Mouse (Mus musculus): ENCODE results near the gene Lamb2.

The Lamb2 gene

GRCm38 (mm10) chr9:108491286-108491580 is 11.7 kb downstream of the Lamb2 start:
- 3% methylated on average over 12 of the region's 12 CpGs for WGBS

DNA sequence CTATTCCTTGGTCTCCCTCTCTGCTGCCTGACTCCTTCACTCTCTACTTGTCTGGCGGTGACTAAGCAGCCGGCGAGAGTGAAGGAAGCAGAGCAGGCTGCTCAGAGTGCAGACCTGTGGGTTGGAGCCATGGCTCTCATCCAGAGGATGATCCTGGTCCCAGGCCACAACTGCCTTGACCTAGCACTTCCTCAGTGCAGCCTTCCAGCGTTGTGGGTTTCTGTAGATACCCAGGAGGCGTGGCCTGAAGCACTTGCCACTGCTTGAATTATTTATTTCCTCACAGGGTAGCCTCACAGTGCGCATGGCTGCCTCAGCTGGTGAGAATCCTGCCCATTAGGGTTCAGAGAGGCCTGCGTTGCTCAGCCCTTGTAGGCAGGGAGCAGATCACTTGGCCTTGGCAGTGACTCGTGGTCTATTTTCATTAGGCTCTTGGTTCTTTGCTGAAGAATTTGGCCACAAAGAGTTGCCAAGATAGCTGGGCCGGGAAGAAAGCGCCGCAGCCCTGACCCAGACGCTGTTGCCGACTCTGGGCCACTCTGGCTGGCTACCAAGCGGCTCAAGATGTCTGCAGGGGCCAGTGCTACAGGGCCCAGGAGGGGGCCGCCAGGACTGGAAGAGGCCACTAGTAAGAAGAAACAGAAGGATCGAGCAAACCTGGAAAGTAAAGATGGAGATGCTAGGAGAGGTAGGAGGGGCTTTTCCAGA is 12.7 kb downstream of the Lamb2 start:
- 64% methylated on average over 16 of the region's 16 CpGs for WGBS

GRCm38 (mm10) chr9:108493246-108493645 is 13.7 kb downstream of the Lamb2 start:
- WGBS: 90% methylated on average over 8 of the region's 8 CpGs

DNA sequence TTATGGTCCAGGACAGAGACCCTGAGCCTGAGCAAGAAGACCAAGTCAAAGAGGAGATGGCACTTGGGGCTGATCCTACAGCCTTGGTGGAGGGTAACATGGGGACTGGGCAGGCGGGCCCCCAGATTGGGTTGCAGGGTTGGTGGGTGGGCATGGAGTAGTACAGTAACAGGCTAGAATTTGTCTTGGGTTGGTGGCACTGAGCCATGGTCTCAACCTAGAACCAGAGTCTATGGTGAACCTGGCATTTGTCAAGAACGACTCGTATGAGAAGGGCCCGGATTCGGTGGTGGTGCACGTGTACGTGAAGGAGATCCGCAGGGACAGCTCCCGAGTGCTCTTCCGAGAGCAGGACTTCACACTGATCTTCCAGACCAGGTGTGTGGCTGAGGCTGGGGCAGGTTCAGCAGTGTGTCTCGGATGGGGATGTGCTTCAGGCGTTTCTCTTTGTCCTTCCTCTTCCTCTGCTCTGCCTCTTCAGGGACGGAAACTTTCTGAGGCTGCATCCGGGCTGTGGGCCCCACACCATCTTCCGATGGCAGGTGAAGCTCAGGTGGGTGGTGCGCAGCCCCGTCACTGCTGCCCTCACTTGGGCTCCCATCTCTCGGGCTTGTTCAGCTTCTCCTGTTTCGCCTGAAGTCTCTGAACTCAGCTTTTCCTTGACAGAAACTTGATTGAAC is 14.8 kb downstream of the Lamb2 start:
- 94% methylated on average over 19 of the region's 19 CpGs for WGBS

DNA sequence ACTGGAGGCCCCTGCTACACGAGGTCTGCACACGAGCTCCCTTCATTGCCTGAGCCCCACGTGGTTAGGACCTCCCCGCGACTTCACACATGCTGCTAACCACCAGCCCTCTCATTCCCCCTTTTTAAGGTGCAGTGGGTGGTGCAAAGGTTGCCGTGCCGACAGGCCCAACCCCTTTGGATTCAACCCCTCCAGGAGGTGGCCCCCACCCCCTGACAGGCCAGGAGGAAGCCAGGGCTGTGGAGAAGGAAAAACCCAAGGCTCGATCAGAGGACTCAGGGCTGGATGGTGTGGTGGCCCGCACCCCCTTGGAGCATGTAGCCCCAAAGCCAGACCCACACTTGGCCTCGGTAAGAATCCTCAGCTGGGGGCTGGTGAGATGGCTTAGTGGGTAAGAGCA is 15.4 kb downstream of the Lamb2 start:
- 78% methylated on average over 10 of the region's 10 CpGs for WGBS

GRCm38 (mm10) chr9:108499231-108499630 is 19.7 kb downstream of the Lamb2 start:
- WGBS: 94% methylated on average over 7 of the region's 7 CpGs

- 95% methylated on average over 15 of the region's 15 CpGs for WGBS
Measured at GRCm38 (mm10) chr9:108499943-108500342, 20.4 kb downstream of the Lamb2 start.

- WGBS: 91% methylated on average over 7 of the region's 7 CpGs
Measured at GRCm38 (mm10) chr9:108506901-108507300, 27.4 kb downstream of the Lamb2 start.

DNA sequence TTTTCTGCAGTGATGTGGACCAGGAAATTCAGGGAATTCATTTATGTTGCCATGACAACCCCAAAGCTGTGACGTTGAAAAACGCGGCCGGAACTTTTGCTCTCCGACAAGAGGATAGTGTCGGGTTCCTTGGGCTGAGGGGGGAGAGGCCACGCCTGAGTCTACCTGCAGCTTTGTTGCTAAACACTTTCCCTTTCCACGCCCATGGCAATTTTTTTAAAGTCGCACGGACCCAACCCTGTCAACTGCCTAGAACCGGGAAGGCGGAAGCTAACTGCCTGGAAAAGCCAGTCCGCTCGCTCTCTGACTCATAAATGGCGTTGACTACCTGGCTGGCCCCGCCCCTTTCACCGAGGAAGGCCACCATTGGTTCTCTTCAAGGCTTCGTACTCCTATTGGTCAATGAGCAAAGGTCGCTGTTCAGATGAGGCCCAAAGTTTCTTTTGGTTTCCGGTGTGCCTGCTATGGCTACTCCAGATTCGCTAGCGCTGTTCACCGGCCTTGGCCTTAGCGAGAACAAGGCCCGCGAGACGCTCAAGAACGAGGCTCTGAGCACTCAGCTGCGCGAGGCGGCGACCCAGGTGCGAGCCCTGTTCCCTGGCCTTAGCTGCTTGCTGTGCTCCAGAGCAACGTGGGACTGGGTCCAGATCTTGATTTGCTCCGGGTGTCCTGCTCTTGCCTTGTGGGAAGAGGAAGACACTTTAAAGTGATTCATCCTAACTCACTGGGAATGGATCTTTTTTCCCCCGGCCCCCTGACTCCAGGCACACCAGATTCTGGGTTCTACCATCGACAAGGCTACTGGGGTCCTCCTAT is 28.3 kb downstream of the Lamb2 start, which contains the start of gene Qars:
Gene Qars (plus strand): TSS at position 88 of the 816 bp plus-strand sequence.
- under 1% methylated on average over 37 of the region's 37 CpGs for WGBS

DNA sequence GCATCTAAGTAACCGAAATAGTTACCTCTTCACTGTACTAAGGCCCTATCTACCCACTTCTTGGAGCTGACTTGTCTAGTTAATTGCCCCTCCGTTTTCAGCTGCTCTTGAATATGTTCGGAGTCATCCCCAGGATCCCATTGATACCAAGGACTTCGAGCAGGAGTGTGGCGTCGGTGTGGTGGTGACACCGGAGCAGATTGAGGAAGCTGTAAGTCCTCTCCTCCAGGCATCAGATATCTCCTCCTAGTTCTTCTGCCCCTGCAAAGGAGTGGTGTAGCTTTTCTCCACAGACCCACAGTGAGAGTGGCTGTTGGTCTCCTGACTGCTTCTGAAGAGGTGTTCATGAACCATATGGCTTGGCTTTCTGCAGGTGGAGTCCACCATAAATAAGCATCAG is 29.2 kb downstream of the Lamb2 start:
- 84% methylated on average over 7 of the region's 7 CpGs for WGBS

DNA sequence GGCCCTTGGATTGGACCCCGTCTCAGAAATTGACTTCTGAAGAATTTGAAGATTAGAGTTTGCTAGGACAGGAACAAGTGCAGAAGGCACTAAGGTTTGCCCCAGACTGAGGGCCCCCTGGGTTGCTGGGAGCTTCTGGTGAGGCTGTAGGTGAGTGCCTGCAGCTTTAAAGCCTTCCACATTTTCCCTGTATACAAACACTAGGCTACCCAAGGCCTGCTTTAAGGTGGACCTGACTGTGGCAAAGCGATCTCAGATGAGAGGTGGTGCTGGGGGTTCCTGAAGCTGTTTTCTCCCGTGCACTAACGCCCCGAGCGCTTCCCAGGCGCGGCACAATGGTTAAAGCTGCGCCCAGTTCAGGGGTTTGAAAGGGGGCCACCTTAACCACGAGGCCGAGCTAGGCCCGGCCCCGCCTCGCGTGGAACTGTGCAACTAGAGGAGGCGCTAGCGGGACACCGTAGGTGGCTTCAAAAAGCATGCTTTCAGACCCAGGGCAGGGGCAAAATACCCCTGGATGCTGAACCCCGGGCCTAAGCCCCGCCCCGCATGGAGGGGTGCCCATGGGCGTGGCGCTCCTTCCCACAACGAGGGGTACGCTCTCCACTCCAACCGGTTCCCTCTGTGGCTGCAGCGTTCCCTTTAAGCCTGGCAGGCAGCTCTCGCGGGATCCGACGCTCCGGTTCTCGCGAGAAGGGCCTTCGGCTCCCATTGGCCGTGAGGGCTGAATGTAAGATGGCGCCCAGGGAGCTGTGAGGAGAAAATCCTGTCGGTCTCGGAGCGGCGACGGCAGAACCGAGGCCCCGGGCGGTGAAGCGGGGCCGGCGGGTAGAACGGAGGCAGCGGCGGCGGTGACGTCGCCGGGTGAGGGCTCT is 37.1 kb downstream of the Lamb2 start, which contains the start of gene Qrich1:
Gene Qrich1 (plus strand): TSS at position 427 of the 872 bp plus-strand sequence.
- under 1% methylated on average over 53 of the region's 55 CpGs for WGBS

- WGBS: under 1% methylated on average over 89 of the region's 95 CpGs
Measured at GRCm38 (mm10) chr9:108517253-108517930, 37.9 kb downstream of the Lamb2 start.

GRCm38 (mm10) chr9:108517931-108518332 is 38.4 kb downstream of the Lamb2 start:
- WGBS: under 1% methylated on average over 13 of the region's 13 CpGs

- 46% methylated on average over 2 of the region's 2 CpGs for WGBS
Measured at GRCm38 (mm10) chr9:108521604-108522003, 42.1 kb downstream of the Lamb2 start.

GRCm38 (mm10) chr9:108523341-108523740 is 43.8 kb downstream of the Lamb2 start:
- 87% methylated on average over 4 of the region's 4 CpGs for WGBS

GRCm38 (mm10) chr9:108525400-108525799 is 45.9 kb downstream of the Lamb2 start:
- 55% methylated on average over 3 of the region's 3 CpGs for WGBS

DNA sequence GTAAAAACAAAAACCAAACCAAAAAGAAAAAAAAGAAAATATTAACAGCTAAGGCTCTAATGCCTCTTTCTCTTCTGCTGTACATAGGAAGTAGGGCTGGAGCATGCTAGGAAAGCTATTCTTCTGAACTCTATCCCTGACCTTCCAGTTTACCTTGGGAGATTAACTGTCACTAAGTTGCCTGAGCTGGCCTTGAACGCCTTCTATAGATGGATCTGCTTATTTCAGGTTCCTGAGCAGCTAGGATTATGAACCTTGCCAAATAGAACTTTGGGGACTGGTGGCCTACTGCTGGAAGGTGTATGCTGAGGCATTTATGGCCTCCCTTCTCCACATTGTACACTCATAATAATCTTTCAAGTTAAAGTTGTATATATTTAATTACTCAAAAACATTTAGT is 51.4 kb downstream of the Lamb2 start:
- WGBS: 88% methylated on average over 1 of the region's 1 CpGs

DNA sequence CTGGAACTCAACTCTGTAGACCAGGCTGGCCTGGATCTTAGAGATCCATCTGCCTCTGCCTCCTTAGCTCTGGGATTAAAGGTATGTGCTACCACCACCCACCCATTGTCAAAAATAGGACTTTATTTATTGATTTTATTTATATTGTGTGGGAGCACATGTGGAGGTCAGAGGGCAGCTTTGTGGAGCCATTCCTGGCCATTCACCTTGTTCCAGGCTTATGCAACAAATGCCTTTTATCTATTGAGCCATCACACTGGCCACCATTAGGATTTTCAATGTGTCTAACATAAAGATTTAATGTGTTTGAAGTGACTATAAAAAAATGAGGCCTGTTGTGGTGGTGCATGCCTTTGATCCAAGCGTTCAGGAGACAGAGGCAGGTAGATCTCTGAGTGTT is 52.0 kb downstream of the Lamb2 start:
- 98% methylated on average over 1 of the region's 1 CpGs for WGBS
